Mouse (Mus musculus) stomach, embryonic 14.5 days (tissue): ENCODE measurements around the gene Rasl11b. TPM values are rescaled to one million over a fixed set of nuclear protein-coding genes. Genes with fewer than 3 reads are reported as not detected.
A peak's percentile ranks its signal among the peaks of the same experiment; 100 is the strongest.

Experiments
- ATAC-seq: fragments of 200-750 bp; cut with Nextera tagmentation; 2 replicates; pipeline ENCODE4 v1.8.0; 2017; ENCODE audit warnings: low read depth, moderate TSS enrichment; ENCODE audit not compliant: insufficient number of reproducible peaks, insufficient read depth, low FRiP score
- H3K27ac ChIP-seq: fragments of 300-500 bp; sonication (generic); 2 replicates; pipeline ENCODE4 v1.5.1; 2014; ENCODE audit warnings: mild to moderate bottlenecking, low read length, moderate library complexity, mixed read lengths
- H3K27me3 ChIP-seq: fragments of 300-500 bp; sonication (generic); 2 replicates; pipeline ENCODE4 v1.6.1; 2014; ENCODE audit warnings: low read length, control low read depth, mixed read lengths; ENCODE audit not compliant: control insufficient read depth, insufficient read depth
- H3K36me3 ChIP-seq: fragments of 300-500 bp; sonication (generic); 2 replicates; pipeline ENCODE4 v1.6.1; 2014; ENCODE audit warnings: mild to moderate bottlenecking, control low read depth, low read length, moderate library complexity, mixed read lengths; ENCODE audit not compliant: control insufficient read depth, insufficient read depth
- H3K4me1 ChIP-seq: fragments of 300-500 bp; sonication (generic); 2 replicates; pipeline ENCODE4 v1.6.1; 2014; ENCODE audit warnings: low read length, control low read depth, mixed read lengths; ENCODE audit not compliant: control insufficient read depth, insufficient read depth
- H3K4me2 ChIP-seq: fragments of 300-500 bp; sonication (generic); replicated peaks from 2 replicates; pipeline ENCODE4 v1.6.1; 2014; ENCODE audit warnings: low read depth, low read length, control low read depth
- H3K4me3 ChIP-seq: fragments of 300-500 bp; sonication (generic); 2 replicates; pipeline ENCODE4 v1.5.1; 2014; ENCODE audit warnings: low read depth, low read length, control low read depth
- H3K9ac ChIP-seq: fragments of 300-500 bp; sonication (generic); replicated peaks from 2 replicates; pipeline ENCODE4 v1.6.1; 2014; ENCODE audit warnings: low read depth, mild to moderate bottlenecking, control low read depth, low read length, moderate library complexity, mixed read lengths
- H3K9me3 ChIP-seq: fragments of 300-500 bp; sonication (generic); 2 replicates; pipeline ENCODE4 v1.6.1; 2016; ENCODE audit warnings: low read depth, low read length, control low read depth; ENCODE audit not compliant: control insufficient read depth
- WGBS: fragments of 180-500 bp; shearing (Covaris S2); extraction: QIAGEN DNeasy Blood & Tissue Kit; methylation state at CpG from one replicate; pipeline ENCODE4 v1.1.7; 2014; 5-methylcytosine and 5-hydroxymethylcytosine counted together
- polyA plus RNA-seq: library from polyadenylated mRNA; unstranded; fragments of >200 nt; fragmentation: Nextera tagmentation; extraction: Ambion mirVana; gene quantifications from 2 replicates; pipeline ENCODE4 v1.2.1, GENCODE M21; 2014

Rasl11b gene
- polyA plus RNA-seq, 1 experiment from 2014 or later = 52.0 TPM

DNA sequence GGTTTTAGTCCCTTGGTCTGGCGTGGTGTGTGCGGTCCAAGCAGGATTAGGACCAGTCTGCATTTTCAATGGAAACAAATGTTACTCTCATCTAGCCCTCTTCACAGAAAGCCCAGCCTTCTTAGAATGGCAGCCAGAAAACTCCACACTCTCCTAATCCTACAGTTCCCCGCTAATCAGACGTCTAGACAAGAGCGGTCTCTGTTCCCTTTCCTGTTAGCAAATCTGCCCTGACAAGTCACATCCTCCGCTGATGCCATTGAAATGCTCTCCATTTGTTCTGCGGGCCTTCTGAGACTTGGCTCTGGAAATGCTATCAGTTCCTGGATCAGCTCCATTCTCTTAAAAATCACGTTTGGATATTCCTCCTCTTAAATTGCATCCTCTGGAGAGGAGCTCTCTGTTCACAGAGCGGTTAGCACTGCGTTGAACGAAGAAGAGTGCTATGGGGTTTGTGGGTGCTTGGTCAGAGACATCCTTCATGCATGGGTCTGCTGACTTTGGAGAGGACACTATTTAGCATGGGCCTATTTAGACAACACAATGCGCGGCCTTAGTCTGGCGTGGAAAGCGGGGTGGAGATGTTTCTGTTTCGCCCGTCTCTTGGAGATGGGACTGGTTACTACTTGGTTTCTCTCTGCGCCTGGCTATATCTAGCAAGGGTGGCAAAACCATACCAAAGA lies 21.8 kb upstream of the Rasl11b start:
- no peaks in the 10 kb centered on the region for H3K36me3 ChIP-seq
- peaks cover 47% of the 10 kb centered on the region for H3K4me1 ChIP-seq
- no peaks in the 10 kb centered on the region for H3K9me3 ChIP-seq
- 60% methylated on average over 18 of the region's 18 CpGs for WGBS
- H3K9ac ChIP-seq = no peak overlapping the region
- no peak overlapping the region for H3K4me3 ChIP-seq
- peak; percentile 39 for ATAC-seq
- H3K4me2 ChIP-seq = no peak overlapping the region
- H3K27me3 ChIP-seq = no peaks in the 10 kb centered on the region
- peak overlapping the region; percentile 74; the same call in 1 of the 2 replicates for H3K27ac ChIP-seq

DNA sequence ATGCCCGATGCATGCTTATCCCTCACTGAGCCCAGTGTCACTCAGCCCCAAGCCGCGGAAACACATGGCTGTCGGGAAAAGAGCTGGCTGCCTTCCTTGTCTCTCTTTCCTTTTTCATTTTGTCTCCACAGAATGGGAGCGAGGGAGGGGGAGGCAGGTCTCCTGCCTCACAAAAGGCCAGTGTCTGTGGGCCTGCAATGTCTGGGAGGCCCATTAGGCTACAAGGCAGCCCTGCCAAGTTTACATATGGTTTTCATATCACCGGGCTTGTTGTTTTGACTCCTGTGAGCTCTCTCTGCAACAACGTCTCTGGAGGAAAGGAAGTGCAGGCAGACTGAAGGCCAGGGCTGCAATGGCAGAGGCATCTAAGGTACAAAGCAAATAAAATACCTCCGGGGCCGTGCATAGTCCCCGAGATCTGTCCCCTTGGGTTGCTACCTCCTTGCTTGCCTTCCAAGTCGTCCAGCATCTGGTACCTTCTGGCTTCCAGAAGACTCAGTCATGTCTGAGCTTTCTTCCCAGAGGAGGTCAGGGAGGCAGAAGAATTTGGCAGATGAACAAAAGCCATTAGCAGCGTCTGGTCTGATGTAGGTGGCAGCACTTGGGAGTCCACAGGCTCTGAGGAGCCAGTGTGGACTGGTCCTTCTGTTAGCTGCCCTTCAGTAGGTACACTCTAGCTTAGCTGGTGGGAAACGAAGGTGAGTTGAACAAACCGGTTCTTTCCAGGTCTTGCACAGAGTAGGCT lies 19.4 kb upstream of the Rasl11b start:
- peak; percentile 35; the same call in 1 of the 2 replicates for ATAC-seq
- H3K9me3 ChIP-seq = no peaks in the 10 kb centered on the region
- H3K4me1 ChIP-seq = peaks cover 38% of the 10 kb centered on the region
- no peaks in the 10 kb centered on the region for H3K27me3 ChIP-seq
- H3K4me2 ChIP-seq = peak overlapping the region; percentile 0; the same call in 1 of the 2 replicates
- peak overlapping the region; percentile 62 for H3K27ac ChIP-seq
- H3K9ac ChIP-seq = no peak overlapping the region
- no peak overlapping the region for H3K4me3 ChIP-seq
- no peaks in the 10 kb centered on the region for H3K36me3 ChIP-seq
- WGBS = 32% methylated on average over 14 of the region's 14 CpGs

DNA sequence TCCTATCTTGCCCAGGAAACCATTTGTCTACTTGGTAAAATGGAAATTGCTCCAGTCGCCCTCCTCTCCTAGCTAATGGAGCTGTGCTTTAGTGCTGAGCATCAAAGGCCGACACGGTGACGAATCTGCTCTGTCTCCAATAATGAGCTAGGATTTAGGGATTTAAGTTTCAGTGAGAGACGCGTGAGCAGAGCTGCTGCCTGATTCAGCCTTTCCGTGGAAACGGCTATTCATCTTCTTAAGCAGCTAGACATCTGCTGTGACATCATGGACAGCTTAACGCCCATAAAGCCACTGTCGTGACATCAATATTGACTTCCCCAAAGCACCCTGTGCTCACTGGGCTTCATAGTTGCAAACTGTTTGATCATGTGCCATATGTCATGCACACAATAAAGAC lies 14.9 kb upstream of the Rasl11b start:
- Histone ChIP-seq H3K36me3 (no peaks in the 10 kb centered on the region), H3K4me2 (no peak overlapping the region), H3K9ac (no peak overlapping the region), H3K27me3 (no peaks in the 10 kb centered on the region), H3K4me3 (no peak overlapping the region), H3K4me1 (peaks cover 16% of the 10 kb centered on the region), H3K27ac (no peak overlapping the region), H3K9me3 (no peaks in the 10 kb centered on the region)
- WGBS = 30% methylated on average over 10 of the region's 10 CpGs
- ATAC-seq = no peak

DNA sequence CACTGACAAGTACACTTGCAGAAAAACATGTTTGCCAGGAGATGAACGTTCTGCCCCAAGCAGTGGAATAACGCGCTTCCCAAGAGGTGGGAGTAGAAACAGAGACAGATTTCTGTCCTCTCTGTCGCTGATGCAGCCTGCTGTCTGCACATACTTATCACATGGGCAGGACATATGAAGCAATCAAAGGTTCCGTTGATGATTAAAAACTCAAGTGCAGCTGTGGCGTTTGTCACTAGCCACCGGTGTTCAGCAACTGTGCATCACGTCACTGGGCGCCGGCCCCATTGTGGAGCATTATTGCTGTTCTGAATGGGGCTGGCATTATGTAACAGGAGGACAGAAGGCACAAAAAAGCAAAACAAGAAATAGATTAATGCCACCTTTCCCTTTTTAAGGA lies 12.0 kb upstream of the Rasl11b start:
- WGBS = 56% methylated on average over 10 of the region's 10 CpGs

DNA sequence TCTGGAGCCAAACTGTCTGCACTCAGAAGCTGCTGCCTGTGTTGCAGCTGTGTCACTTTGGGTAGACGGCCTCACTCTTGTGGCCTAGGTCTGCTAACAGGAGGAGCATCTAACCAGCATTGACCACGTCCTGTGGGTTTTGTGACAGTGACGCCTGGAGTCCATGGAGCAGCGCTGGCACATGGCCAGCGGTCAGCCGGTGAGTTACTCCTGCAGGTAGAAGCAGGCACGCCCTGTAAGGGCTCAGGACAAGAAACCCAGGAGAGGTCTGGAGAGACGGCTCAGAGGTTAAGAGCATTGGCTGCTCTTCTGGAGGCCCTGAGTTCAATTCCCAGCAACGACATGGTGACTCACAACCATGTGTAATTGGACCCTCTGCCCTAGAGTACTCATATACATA lies 10.5 kb upstream of the Rasl11b start:
- no peak overlapping the region for H3K9ac ChIP-seq
- H3K4me3 ChIP-seq = no peak overlapping the region
- H3K27me3 ChIP-seq = no peaks in the 10 kb centered on the region
- no peak overlapping the region for H3K27ac ChIP-seq
- WGBS = 62% methylated on average over 9 of the region's 9 CpGs
- H3K9me3 ChIP-seq = no peaks in the 10 kb centered on the region
- ATAC-seq = no peak
- H3K4me1 ChIP-seq = no peaks in the 10 kb centered on the region; the same call in 1 of the 2 replicates
- no peaks in the 10 kb centered on the region for H3K36me3 ChIP-seq
- no peak overlapping the region for H3K4me2 ChIP-seq

More for the DNA sequence above, 12.0 kb upstream of the Rasl11b start:
- ATAC-seq = no peak
- Histone ChIP-seq H3K4me2 (no peak overlapping the region), H3K27me3 (no peaks in the 10 kb centered on the region), H3K4me3 (no peak overlapping the region), H3K27ac (no peak overlapping the region), H3K9ac (no peak overlapping the region), H3K36me3 (no peaks in the 10 kb centered on the region), H3K9me3 (no peaks in the 10 kb centered on the region), H3K4me1 (no peaks in the 10 kb centered on the region; the same call in 1 of the 2 replicates)

DNA sequence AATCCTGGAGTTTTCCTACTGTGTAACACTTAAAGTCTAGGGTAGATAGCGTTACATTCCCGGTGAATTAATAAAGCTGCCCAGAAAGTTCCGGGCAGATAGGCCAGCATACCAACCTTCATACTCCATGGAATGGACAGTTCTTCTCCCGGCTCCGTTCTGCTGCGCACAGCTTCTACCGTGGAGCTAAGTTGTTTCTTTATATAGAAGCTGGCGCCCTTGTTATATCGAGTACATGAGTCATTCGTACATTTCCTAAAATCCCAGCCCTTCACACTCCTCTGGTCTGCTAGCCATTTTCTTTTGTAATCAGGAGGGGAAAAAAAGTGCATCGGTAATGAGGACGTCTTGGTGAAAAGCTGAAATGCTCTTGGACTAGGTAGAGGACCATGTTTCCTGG lies 7.0 kb upstream of the Rasl11b start:
- WGBS = 86% methylated on average over 12 of the region's 12 CpGs
- Histone ChIP-seq H3K27me3 (no peaks in the 10 kb centered on the region), H3K9ac (no peak overlapping the region), H3K9me3 (no peaks in the 10 kb centered on the region), H3K4me2 (no peak overlapping the region), H3K4me1 (no peaks in the 10 kb centered on the region), H3K36me3 (no peaks in the 10 kb centered on the region), H3K27ac (no peak overlapping the region), H3K4me3 (no peak overlapping the region)
- no peak for ATAC-seq

DNA sequence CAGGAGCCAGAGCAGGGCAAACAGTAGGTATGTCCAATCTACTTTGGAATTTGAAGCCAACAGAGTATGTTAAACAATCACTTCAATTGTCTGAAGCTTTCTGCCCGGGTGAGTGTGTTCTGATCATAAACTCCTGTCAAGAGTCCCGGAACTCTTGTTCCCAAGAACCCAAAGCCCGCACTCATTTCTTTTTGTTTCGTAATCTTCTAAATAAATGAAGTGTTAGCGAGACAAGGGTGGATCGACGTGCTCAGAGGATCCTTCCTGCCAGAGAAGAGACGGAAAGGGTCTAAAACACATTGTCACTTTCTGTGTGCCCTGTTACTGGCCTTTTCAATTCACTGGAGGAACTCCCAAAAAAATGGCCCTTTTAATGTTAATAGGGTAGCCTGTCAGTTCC lies 6.2 kb upstream of the Rasl11b start:
- Histone ChIP-seq H3K27me3 (no peaks in the 10 kb centered on the region), H3K4me2 (no peak overlapping the region), H3K36me3 (no peaks in the 10 kb centered on the region), H3K27ac (no peak overlapping the region), H3K4me3 (no peak overlapping the region), H3K9me3 (no peaks in the 10 kb centered on the region), H3K4me1 (peaks cover 2% of the 10 kb centered on the region; the same call in 1 of the 2 replicates), H3K9ac (no peak overlapping the region)
- ATAC-seq = no peak
- WGBS = 68% methylated on average over 8 of the region's 8 CpGs

DNA sequence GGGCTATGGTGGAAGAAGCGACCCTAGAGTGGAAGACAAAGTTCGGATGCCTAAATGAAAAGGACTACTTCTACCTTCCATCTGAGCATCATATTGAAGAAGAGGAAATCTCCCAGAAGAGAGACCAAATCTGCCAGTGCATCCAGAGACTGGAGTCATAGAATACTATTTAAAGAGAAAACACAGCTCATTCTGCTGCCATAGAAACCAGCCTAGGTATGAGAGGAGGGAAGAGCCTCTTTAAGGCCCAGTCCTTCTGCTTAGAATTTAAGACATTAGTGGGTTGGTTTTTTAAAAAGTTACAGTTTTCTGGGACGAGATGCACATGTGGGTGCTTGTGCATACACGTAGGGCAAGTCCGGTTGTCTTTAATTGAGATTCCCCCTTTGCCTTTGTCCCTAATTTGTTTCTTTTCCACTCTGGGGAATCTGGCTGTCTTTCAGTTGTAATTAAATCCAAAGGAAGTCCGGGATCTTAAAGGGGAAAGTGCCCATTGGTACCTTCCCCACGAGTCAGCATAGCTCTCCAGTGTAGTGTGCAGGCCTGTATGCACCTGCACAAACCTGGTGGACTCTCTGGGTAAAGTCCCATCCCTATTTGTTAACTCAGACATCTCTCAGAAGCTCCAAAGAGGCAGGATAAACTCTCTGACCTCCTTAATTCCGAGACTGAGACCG lies 5.5 kb upstream of the Rasl11b start:
- no peak overlapping the region for H3K9ac ChIP-seq
- H3K27me3 ChIP-seq = no peaks in the 10 kb centered on the region
- ATAC-seq = no peak
- H3K36me3 ChIP-seq = no peaks in the 10 kb centered on the region
- no peak overlapping the region for H3K4me2 ChIP-seq
- 61% methylated on average over 9 of the region's 9 CpGs for WGBS
- no peak overlapping the region for H3K4me3 ChIP-seq
- no peaks in the 10 kb centered on the region for H3K9me3 ChIP-seq
- H3K4me1 ChIP-seq = peaks cover 9% of the 10 kb centered on the region
- no peak overlapping the region for H3K27ac ChIP-seq
